Mouse (Mus musculus) limb, embryonic 12.5 days (tissue): ENCODE data around the gene Dhx9. TPM values are rescaled to one million over a fixed set of nuclear protein-coding genes. Genes with fewer than 3 reads are reported as not detected.
"Not testable (repeated sequence)": the region's sequence is repeated elsewhere in the genome, so short reads cannot be mapped to it uniquely, and the experiment has no call there.

Experiments
- ATAC-seq: fragments of 200-750 bp; cut with Nextera tagmentation; 2 replicates; pipeline ENCODE4 v1.8.0; 2017; ENCODE audit warnings: low read depth, moderate TSS enrichment; ENCODE audit not compliant: insufficient number of reproducible peaks, insufficient read depth, low FRiP score, low TSS enrichment
- H3K27ac ChIP-seq: fragments of 300-500 bp; sonication (generic); 2 replicates; pipeline ENCODE4 v1.5.1; 2016; ENCODE audit warnings: mild to moderate bottlenecking, moderate library complexity
- H3K27me3 ChIP-seq: fragments of 300-500 bp; sonication (generic); 2 replicates; pipeline ENCODE4 v1.6.1; 2016; ENCODE audit warnings: mild to moderate bottlenecking, moderate library complexity
- H3K36me3 ChIP-seq: fragments of 300-500 bp; sonication (generic); 2 replicates; pipeline ENCODE4 v1.6.1; 2016; ENCODE audit warnings: mild to moderate bottlenecking, moderate library complexity
- H3K4me1 ChIP-seq: fragments of 300-500 bp; sonication (generic); replicated peaks from 2 replicates; pipeline ENCODE4 v1.6.1; 2016
- H3K4me2 ChIP-seq: fragments of 300-500 bp; sonication (generic); 2 replicates; pipeline ENCODE4 v1.6.1; 2016; ENCODE audit warnings: mild to moderate bottlenecking, moderate library complexity
- H3K4me3 ChIP-seq: fragments of 300-500 bp; sonication (generic); replicated peaks from 2 replicates; pipeline ENCODE4 v1.5.1; 2016; ENCODE audit warnings: mild to moderate bottlenecking
- H3K9ac ChIP-seq: fragments of 300-500 bp; sonication (generic); replicated peaks from 2 replicates; pipeline ENCODE4 v1.6.1; 2016; ENCODE audit warnings: mild to moderate bottlenecking, moderate library complexity
- H3K9me3 ChIP-seq: fragments of 300-500 bp; sonication (generic); 2 replicates; pipeline ENCODE4 v1.6.1; 2016; ENCODE audit warnings: mild to moderate bottlenecking, moderate library complexity
- WGBS: fragments of 180-500 bp; shearing (Covaris S2); methylation state at CpG from one replicate; pipeline ENCODE4 v1.1.7; 2016; 5-methylcytosine and 5-hydroxymethylcytosine counted together
- polyA plus RNA-seq: library from polyadenylated mRNA; unstranded; fragments of >200 nt; fragmentation: Nextera tagmentation; extraction: Ambion mirVana; gene quantifications from 2 replicates; pipeline ENCODE4 v1.2.1, GENCODE M21; 2016

Gene Dhx9
- polyA plus RNA-seq, 1 experiment from 2014 or later = 57.0 TPM

DNA sequence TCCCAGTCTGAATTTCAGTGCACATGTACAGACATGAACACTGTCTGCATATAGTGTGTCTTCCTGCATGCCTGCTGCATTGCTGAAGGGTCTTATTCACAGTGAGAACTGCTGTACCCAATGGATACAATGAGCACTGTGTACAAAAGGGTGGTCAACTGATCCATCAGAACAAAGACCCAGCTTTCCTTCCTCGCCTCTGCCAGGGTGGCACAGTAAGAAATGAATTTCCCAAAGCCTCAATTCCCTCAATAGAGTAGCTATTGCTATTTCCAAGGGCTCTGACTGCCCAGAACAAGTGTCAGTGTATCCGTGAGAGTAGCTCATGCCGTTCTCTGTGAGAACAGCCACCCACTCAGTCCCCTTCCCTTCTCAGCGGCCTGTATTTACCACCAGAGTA lies 69.7 kb downstream of the Dhx9 start:
- H3K4me3 ChIP-seq, H3K27me3 ChIP-seq, H3K4me2 ChIP-seq, ATAC-seq, H3K27ac ChIP-seq, H3K36me3 ChIP-seq, H3K9me3 ChIP-seq, H3K4me1 ChIP-seq, H3K9ac ChIP-seq: not testable (repeated sequence)
- 82% methylated on average over 4 of the region's 4 CpGs for WGBS

DNA sequence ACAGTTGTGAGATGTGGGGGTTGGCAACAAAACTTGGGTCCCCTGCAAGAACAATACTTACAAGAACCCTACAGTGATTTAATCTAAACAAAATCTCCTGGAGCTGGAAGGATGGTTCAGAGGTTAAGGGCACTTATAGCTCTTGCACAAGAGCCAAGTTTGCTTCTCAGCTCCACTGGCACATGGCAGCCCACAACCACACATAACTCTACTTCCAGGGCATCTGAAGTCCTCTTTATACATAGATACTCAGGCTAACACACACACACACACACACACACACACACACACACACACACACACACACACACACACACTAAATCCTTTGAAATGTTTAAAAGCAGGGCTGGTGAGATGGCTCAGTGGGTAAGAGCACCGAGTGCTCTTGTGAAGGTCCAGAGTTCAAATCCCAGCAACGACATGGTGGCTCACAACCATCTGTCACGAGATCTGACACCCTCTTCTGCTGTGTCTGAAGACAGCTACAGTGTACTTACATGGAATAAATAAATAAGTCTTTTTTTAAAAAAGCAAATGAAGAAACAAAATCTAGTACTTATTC lies 71.1 kb downstream of the Dhx9 start:
- H3K9ac ChIP-seq, H3K27ac ChIP-seq, H3K4me2 ChIP-seq, H3K4me3 ChIP-seq, H3K4me1 ChIP-seq, ATAC-seq, H3K9me3 ChIP-seq, H3K36me3 ChIP-seq, H3K27me3 ChIP-seq: not testable (repeated sequence)
- WGBS = 90% methylated on average over 3 of the region's 3 CpGs

DNA sequence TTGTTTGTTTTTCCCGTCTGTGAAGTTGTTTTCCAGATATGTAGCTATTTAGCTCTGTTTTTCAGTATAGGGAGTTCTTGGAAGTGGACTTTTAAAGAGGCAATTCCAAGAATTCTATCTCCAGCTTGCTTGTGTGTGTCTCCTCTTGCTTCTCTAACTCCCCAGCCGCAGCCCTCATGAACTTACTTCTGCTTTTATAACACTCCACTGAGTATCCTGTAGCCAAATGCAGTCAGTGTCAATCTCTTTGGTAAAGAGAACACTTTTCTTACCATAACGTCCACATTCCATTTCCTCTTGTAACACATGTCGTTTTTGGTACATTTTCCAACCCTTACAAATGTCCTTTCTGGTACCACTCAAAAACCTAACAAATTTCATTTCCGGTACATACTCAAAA lies 71.7 kb downstream of the Dhx9 start:
- H3K9ac ChIP-seq, H3K9me3 ChIP-seq, H3K27ac ChIP-seq, H3K4me3 ChIP-seq, H3K36me3 ChIP-seq, H3K4me2 ChIP-seq, H3K4me1 ChIP-seq, H3K27me3 ChIP-seq, ATAC-seq: not testable (repeated sequence)
- 69% methylated on average over 3 of the region's 5 CpGs for WGBS

GRCm38 (mm10) chr1:153414962-153415361 lies 72.5 kb downstream of the Dhx9 start:
- Histone ChIP-seq H3K27me3 (no peaks in the 10 kb centered on the region), H3K36me3 (no peaks in the 10 kb centered on the region), H3K4me2 (no peak overlapping the region), H3K9ac (no peak overlapping the region), H3K4me1 (no peaks in the 10 kb centered on the region), H3K4me3 (no peak overlapping the region), H3K9me3 (no peaks in the 10 kb centered on the region), H3K27ac (no peak overlapping the region)
- 84% methylated on average over 4 of the region's 4 CpGs for WGBS
- ATAC-seq = no peak

- not testable (repeated sequence) for H3K4me3 ChIP-seq, H3K4me2 ChIP-seq, ATAC-seq, H3K9me3 ChIP-seq, H3K27ac ChIP-seq, H3K9ac ChIP-seq, H3K4me1 ChIP-seq, H3K36me3 ChIP-seq, H3K27me3 ChIP-seq
- 87% methylated on average over 24 of the region's 24 CpGs for WGBS
Measured at GRCm38 (mm10) chr1:153414114-153414723, 73.2 kb downstream of the Dhx9 start.

DNA sequence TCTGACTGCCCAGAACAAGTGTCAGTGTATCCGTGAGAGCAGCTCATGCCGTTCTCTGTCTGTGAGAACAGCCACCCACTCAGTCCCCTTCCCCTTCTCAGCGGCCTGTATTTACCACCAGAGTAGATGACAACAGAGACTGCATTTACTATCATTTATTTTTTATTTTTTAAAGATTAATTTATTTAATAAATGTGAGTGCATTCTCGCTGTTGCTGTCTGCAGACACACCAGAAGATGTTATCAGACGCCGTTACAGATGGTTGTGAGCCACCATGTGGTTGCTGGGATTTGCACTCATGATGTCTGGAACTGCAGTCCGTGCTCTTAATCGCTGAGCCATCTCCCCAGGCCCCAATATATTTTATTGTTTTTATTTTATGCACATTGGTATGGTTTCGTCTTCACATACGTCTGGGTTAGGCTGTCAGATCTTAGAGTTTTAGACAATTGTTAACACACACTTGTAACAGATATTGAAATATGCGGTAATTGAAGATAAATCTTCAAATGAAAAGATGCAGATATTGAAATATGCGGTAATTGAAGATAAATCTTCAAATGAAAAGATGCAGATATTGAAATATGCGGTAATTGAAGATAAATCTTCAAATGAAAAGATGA lies 74.0 kb downstream of the Dhx9 start:
- 82% methylated on average over 13 of the region's 13 CpGs for WGBS
- H3K4me3 ChIP-seq, H3K4me2 ChIP-seq, H3K4me1 ChIP-seq, H3K27me3 ChIP-seq, H3K9ac ChIP-seq, H3K27ac ChIP-seq, H3K36me3 ChIP-seq, H3K9me3 ChIP-seq, ATAC-seq: not testable (repeated sequence)

DNA sequence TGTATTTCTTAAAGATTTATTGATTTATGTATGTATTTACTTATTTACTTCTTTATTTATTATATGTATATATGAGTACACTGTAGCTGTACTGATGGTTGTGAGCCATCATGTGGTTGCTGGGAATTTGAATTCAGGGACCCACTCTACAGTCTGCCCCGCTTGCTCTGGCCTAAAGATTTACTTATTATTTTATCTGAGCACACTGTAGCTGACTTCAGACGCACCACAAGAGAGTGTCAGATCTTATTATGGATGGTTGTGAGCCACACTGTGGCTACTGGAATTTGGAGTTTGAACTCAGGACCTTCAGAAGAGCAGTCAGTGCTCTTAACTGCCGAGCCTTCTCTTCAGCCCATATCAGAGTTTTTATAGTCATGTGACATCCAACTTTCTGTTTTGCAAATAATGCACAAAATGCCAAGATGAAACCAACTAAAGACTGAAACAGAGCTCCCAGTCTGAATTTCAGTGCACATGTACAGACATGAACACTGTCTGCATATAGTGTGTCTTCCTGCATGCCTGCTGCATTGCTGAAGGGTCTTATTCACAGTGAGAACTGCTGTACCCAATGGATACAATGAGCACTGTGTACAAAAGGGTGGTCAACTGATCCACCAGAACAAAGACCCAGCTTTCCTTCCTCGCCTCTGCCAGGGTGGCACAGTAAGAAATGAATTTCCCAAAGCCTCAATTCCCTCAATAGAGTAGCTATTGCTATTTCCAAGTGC lies 74.6 kb downstream of the Dhx9 start:
- not testable (repeated sequence) for H3K9me3 ChIP-seq, H3K4me1 ChIP-seq, H3K4me2 ChIP-seq, H3K27ac ChIP-seq, H3K9ac ChIP-seq, ATAC-seq, H3K36me3 ChIP-seq, H3K4me3 ChIP-seq, H3K27me3 ChIP-seq
- WGBS = 84% methylated on average over 3 of the region's 4 CpGs

DNA sequence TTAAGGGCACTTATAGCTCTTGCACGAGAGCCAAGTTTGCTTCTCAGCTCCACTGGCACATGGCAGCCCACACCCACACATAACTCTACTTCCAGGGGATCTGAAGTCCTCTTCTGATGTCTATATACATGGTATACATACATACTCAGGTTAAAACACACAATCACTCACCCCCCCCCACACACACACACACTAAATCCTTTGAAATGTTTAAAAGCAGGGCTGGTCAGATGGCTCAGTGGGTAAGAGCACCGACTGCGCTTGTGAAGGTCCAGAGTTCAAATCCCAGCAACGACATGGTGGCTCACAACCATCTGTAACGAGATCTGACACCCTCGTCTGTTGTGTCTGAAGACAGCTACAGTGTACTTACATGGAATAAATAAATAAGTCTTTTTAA lies 75.7 kb downstream of the Dhx9 start:
- ATAC-seq = no peak
- no peaks in the 10 kb centered on the region for H3K4me1 ChIP-seq
- H3K27me3 ChIP-seq = no peaks in the 10 kb centered on the region
- H3K4me2 ChIP-seq = no peak overlapping the region
- H3K27ac ChIP-seq = no peak overlapping the region
- no peak overlapping the region for H3K4me3 ChIP-seq
- H3K36me3 ChIP-seq = no peaks in the 10 kb centered on the region
- no peaks in the 10 kb centered on the region for H3K9me3 ChIP-seq
- 83% methylated on average over 6 of the region's 6 CpGs for WGBS
- no peak overlapping the region for H3K9ac ChIP-seq

DNA sequence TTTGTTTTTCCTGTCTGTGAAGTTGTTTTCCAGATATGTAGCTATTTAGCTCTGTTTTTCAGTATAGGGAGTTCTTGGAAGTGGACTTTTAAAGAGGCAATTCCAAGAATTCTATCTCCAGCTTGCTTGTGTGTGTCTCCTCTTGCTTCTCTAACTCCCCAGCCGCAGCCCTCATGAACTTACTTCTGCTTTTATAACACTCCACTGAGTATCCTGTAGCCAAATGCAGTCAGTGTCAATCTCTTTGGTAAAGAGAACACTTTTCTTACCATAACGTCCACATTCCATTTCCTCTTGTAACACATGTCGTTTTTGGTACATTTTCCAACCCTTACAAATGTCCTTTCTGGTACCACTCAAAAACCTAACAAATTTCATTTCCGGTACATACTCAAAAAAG lies 76.5 kb downstream of the Dhx9 start:
- WGBS = 87% methylated on average over 1 of the region's 4 CpGs
- H3K4me3 ChIP-seq, H3K27me3 ChIP-seq, H3K9me3 ChIP-seq, H3K4me1 ChIP-seq, ATAC-seq, H3K36me3 ChIP-seq, H3K4me2 ChIP-seq, H3K27ac ChIP-seq, H3K9ac ChIP-seq: not testable (repeated sequence)

DNA sequence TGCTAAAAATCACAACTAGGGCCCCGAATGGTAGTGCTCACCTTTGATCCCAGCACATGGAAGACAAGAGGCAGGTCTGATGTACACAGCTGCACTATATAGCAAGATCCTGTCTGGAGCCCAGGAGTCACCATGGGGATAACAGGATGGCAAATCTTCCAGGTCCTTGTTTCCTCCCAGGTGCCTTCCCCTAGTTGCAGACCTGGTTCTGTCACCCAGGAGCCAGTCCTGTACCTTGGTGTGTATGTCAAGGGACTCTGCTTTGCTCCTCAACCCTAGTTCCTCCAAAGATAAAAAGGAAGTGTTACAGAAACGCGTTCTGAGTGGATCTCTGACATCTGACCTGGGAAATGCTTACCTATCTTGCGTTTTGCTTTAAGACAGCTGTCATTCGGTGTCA lies 79.2 kb downstream of the Dhx9 start:
- H3K36me3 ChIP-seq, H3K27ac ChIP-seq, ATAC-seq, H3K4me3 ChIP-seq, H3K9ac ChIP-seq, H3K9me3 ChIP-seq, H3K27me3 ChIP-seq, H3K4me1 ChIP-seq, H3K4me2 ChIP-seq: not testable (repeated sequence)
- 86% methylated on average over 5 of the region's 5 CpGs for WGBS

DNA sequence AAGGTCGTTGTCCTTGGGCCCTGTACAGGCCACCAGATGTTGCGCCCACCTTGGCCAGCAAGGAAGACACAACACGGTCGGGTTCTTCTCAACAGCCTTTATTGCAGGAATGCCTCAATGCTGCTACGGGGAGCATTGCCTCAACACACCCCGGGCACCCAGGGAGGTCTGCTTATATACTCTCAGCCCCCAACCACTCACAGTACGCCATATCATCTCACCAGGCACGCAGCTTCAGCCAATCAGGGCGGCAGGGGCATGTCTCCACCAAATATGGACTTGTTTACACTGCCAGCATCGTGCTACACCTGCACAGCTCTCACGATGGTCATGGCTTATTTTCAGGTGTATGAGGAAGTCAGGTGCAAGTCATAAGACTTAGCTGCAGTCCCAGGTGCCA lies 79.8 kb downstream of the Dhx9 start:
- H3K9ac ChIP-seq, H3K27me3 ChIP-seq, H3K4me1 ChIP-seq, H3K9me3 ChIP-seq, H3K27ac ChIP-seq, ATAC-seq, H3K4me3 ChIP-seq, H3K36me3 ChIP-seq, H3K4me2 ChIP-seq: not testable (repeated sequence)
- 80% methylated on average over 11 of the region's 11 CpGs for WGBS
